Mouse (Mus musculus) limb, embryonic 12.5 days (tissue): Measurements from ENCODE around the gene Wdr73. TPM values are rescaled to one million over a fixed set of nuclear protein-coding genes. Genes with fewer than 3 reads are reported as not detected.
A peak's percentile ranks its signal among the peaks of the same experiment; 100 is the strongest.

Experiments
- ATAC-seq: fragments of 200-750 bp; cut with Nextera tagmentation; 2 replicates; pipeline ENCODE4 v1.8.0; 2017; ENCODE audit warnings: low read depth, moderate TSS enrichment; ENCODE audit not compliant: insufficient number of reproducible peaks, insufficient read depth, low FRiP score, low TSS enrichment
- H3K27ac ChIP-seq: fragments of 300-500 bp; sonication (generic); 2 replicates; pipeline ENCODE4 v1.5.1; 2016; ENCODE audit warnings: mild to moderate bottlenecking, moderate library complexity
- H3K27me3 ChIP-seq: fragments of 300-500 bp; sonication (generic); 2 replicates; pipeline ENCODE4 v1.6.1; 2016; ENCODE audit warnings: mild to moderate bottlenecking, moderate library complexity
- H3K36me3 ChIP-seq: fragments of 300-500 bp; sonication (generic); 2 replicates; pipeline ENCODE4 v1.6.1; 2016; ENCODE audit warnings: mild to moderate bottlenecking, moderate library complexity
- H3K4me1 ChIP-seq: fragments of 300-500 bp; sonication (generic); replicated peaks from 2 replicates; pipeline ENCODE4 v1.6.1; 2016
- H3K4me2 ChIP-seq: fragments of 300-500 bp; sonication (generic); 2 replicates; pipeline ENCODE4 v1.6.1; 2016; ENCODE audit warnings: mild to moderate bottlenecking, moderate library complexity
- H3K4me3 ChIP-seq: fragments of 300-500 bp; sonication (generic); replicated peaks from 2 replicates; pipeline ENCODE4 v1.5.1; 2016; ENCODE audit warnings: mild to moderate bottlenecking
- H3K9ac ChIP-seq: fragments of 300-500 bp; sonication (generic); replicated peaks from 2 replicates; pipeline ENCODE4 v1.6.1; 2016; ENCODE audit warnings: mild to moderate bottlenecking, moderate library complexity
- H3K9me3 ChIP-seq: fragments of 300-500 bp; sonication (generic); 2 replicates; pipeline ENCODE4 v1.6.1; 2016; ENCODE audit warnings: mild to moderate bottlenecking, moderate library complexity
- WGBS: fragments of 180-500 bp; shearing (Covaris S2); methylation state at CpG from one replicate; pipeline ENCODE4 v1.1.7; 2016; 5-methylcytosine and 5-hydroxymethylcytosine counted together
- polyA plus RNA-seq: library from polyadenylated mRNA; unstranded; fragments of >200 nt; fragmentation: Nextera tagmentation; extraction: Ambion mirVana; gene quantifications from 2 replicates; pipeline ENCODE4 v1.2.1, GENCODE M21; 2016

Gene Wdr73
- polyA plus RNA-seq, 1 experiment from 2014 or later: 35.2 TPM

DNA sequence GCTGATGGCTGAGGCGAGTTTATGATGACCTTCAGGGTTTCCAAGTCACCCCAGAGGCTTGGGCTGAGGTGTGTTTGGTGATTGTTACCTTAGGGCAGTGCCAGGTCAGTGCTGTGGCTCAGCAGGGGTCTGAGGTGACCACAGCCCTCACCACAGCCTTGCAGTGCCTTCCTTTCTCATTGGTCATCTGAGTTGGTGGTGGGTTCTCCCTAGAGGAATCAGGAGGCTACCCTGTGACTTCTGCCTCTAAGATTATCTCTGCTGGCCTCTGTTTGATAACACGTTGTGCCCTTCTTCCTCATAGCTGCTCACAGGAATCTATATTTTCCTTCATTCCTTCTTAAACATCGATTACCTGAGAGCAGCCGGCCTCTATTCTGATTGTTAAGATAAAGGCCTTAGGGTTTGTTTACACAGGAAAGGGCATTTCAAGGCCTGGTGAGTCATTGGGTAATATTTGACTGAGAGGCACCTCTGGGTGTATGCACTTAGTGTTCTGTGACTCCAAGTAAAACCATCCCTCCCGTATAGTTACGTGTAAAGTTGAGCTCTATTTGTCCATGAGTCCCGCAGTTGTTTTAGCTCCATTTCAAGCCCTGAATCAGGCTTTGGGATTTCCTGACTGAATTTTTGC, 34.4 kb downstream of the Wdr73 start:
- peaks cover 23% of the 10 kb centered on the region for H3K4me1 ChIP-seq
- peaks cover 87% of the 10 kb centered on the region for H3K36me3 ChIP-seq
- no peak for ATAC-seq
- no peak overlapping the region for H3K27ac ChIP-seq
- H3K4me2 ChIP-seq: no peak overlapping the region
- H3K4me3 ChIP-seq: no peak overlapping the region
- H3K27me3 ChIP-seq: no peaks in the 10 kb centered on the region
- no peak overlapping the region for H3K9ac ChIP-seq
- no peaks in the 10 kb centered on the region for H3K9me3 ChIP-seq
- WGBS: 85% methylated on average over 7 of the region's 7 CpGs

DNA sequence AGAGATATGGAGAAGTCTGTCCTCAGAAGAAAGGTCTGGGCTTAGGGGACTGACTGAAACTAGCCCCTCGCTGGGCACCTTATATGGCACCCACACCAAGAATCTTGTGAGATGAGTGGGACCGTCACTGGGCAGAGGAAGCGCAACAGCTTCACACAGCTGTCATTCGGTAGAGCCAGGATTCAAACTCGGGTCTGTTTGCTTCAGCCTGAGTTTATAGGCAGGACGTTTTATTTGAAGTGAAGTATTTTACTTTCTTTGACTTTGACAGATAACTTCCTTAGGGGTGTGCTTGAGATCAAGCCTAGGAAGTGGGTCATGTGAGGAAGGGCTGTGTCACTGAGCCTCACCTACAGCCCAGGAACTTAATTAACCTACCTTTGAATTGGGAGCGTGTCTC, 35.5 kb downstream of the Wdr73 start:
- no peaks in the 10 kb centered on the region for H3K27me3 ChIP-seq
- 92% methylated on average over 7 of the region's 7 CpGs for WGBS
- no peak overlapping the region for H3K9ac ChIP-seq
- H3K36me3 ChIP-seq: peaks cover 76% of the 10 kb centered on the region
- peaks cover 25% of the 10 kb centered on the region for H3K4me1 ChIP-seq
- ATAC-seq: no peak
- no peak overlapping the region for H3K27ac ChIP-seq
- H3K4me2 ChIP-seq: no peak overlapping the region
- no peak overlapping the region for H3K4me3 ChIP-seq
- no peaks in the 10 kb centered on the region for H3K9me3 ChIP-seq

DNA sequence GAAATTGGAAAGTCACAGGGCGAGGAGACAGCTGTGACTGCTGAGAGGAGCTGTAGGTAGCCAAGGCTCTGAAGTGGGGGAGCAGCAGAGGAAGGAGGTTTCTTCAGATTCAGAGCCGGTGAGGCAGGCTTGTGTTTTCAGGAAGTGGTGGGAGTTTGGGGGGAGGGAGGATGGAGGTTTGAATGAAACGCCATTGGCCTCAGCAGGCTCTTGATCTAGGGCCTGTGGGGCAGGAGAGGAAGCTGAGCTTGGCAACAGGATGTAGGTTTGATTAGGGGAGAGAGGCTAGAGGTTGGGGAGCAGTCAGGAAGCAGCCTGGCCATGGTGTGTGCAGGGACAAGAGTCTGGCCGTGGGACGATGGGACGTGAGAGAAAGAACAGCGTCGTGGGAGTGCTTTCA, 36.2 kb downstream of the Wdr73 start:
- H3K4me2 ChIP-seq: no peak overlapping the region
- WGBS: 84% methylated on average over 8 of the region's 8 CpGs
- no peak overlapping the region for H3K4me3 ChIP-seq
- H3K4me1 ChIP-seq: peaks cover 25% of the 10 kb centered on the region
- ATAC-seq: no peak
- H3K36me3 ChIP-seq: peaks cover 69% of the 10 kb centered on the region
- H3K9me3 ChIP-seq: no peaks in the 10 kb centered on the region
- H3K9ac ChIP-seq: no peak overlapping the region
- H3K27me3 ChIP-seq: no peaks in the 10 kb centered on the region
- no peak overlapping the region for H3K27ac ChIP-seq

DNA sequence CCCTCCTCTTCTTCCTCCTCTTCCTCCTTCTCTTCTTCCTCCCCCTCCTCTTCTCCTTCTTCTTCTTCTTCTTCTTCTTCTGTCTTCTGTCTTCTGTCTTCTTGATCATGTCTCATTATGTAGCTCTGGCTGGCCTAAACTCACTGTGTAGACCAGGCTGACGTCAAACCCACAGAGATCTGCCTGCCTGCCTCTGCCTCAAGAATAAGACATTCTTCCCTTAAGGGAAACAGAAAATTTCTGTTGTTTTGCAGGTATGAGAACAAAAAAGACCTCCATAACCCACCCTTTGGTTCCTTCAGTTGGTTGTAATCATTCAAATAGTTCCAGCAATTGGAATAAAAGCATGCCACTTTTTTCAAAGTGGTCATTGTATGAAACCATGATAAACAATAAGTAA, 36.9 kb downstream of the Wdr73 start:
- no peak overlapping the region for H3K27ac ChIP-seq
- H3K9me3 ChIP-seq: no peaks in the 10 kb centered on the region
- no peaks in the 10 kb centered on the region for H3K27me3 ChIP-seq
- no peak for ATAC-seq
- H3K4me2 ChIP-seq: no peak overlapping the region
- H3K4me3 ChIP-seq: no peak overlapping the region
- H3K36me3 ChIP-seq: peaks cover 62% of the 10 kb centered on the region
- H3K4me1 ChIP-seq: peaks cover 25% of the 10 kb centered on the region
- H3K9ac ChIP-seq: no peak overlapping the region
- WGBS: 89% methylated on average over 1 of the region's 1 CpGs

DNA sequence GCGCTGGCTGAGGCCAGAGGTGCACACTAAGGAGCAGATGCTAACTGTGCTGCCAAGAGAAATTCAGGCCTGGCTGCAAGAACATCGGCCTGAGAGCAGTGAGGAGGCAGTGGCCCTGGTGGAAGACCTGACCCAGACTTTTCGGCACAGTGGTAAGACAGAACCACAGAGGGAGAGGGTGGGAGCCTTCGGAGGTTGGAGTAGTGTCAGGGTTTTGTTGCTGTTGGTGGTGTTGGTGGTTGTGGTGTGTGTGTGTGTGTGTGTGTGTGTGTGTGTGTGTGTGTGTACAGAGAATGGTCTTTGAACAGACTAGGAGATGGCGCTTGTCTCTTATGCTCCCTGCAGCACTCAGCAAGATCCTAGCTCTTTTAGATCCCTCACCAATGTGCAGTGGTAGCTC, 37.5 kb downstream of the Wdr73 start:
- no peaks in the 10 kb centered on the region for H3K9me3 ChIP-seq
- H3K4me3 ChIP-seq: no peak overlapping the region
- H3K9ac ChIP-seq: no peak overlapping the region; the same call in 1 of the 2 replicates
- H3K27ac ChIP-seq: no peak overlapping the region
- WGBS: 91% methylated on average over 5 of the region's 5 CpGs
- 0 out of 2 replicates have a peak overlapping the region, but pooled peaks have one; percentile 11 for H3K4me2 ChIP-seq
- H3K27me3 ChIP-seq: no peaks in the 10 kb centered on the region
- ATAC-seq: no peak
- peaks cover 56% of the 10 kb centered on the region for H3K36me3 ChIP-seq
- peaks cover 25% of the 10 kb centered on the region for H3K4me1 ChIP-seq

DNA sequence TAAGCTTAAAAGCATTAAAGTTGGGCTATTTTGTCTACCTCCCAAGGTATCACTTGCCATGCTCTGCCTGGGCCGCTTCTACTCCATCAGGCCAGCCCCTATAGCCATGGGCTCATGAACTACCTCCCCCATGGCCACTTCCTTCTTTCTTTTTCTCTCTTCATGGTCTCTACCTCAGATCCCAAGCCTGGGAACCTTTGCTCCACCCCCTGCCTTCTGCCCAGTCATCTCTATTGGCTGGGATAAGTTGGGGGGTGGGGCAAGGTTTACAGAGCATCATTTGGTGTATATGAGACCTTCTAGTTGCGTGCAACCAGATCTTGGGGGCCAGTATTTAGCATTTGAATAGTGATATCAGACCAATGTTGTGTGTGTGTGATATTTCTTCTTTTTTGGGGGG, 38.6 kb downstream of the Wdr73 start:
- WGBS: 92% methylated on average over 2 of the region's 2 CpGs
- Histone ChIP-seq H3K4me2 (peak overlapping the region; percentile 83), H3K9me3 (no peaks in the 10 kb centered on the region)

DNA sequence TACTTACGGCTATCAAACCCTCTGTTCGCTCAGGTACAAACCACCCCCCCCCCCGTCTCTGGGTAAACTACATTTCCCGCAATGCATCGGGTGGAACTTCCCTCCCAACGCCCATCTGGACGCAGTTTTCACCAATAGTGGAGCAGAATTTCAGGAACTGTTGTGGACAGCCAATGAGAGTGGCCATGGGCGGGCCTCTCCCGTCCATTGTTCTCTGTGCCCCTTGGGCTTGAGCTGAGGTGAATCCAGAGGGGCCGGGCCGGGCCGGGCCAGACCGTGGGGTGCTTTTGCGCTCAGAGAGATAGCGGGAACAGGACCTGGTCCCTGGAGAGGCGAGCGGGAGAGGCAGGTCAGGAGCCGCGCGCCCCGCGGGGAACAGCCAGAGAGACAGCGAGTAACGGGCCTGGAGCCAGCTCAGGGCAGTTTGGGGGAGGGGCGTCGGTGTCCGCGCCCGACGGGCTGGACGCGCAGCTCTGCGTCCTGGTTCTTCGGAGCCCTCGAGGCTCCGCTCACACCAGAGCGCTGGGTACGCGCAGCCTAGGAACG, 40.3 kb downstream of the Wdr73 start, which contains the start of gene Zscan2:
TSS of gene Zscan2 (plus strand) at position 192 of the 546 bp plus-strand sequence.
- peak within 1 kb of the TSS; percentile 83 for H3K4me2 ChIP-seq
- H3K4me3 ChIP-seq: peak within 1 kb of the TSS; percentile 66
- under 1% methylated on average over 40 of the region's 40 CpGs for WGBS
- peak; percentile 98 for ATAC-seq
- no peaks in the 10 kb centered on the region for H3K9me3 ChIP-seq
- peak within 1 kb of the TSS; percentile 91 for H3K9ac ChIP-seq
- H3K27me3 ChIP-seq: no peaks in the 10 kb centered on the region
- peaks cover 25% of the 10 kb centered on the region for H3K4me1 ChIP-seq
- peaks cover 29% of the 10 kb centered on the region for H3K36me3 ChIP-seq
- H3K27ac ChIP-seq: peak within 1 kb of the TSS; percentile 85

More for the DNA sequence above, 38.6 kb downstream of the Wdr73 start:
- no peak overlapping the region for H3K27ac ChIP-seq
- H3K27me3 ChIP-seq: no peaks in the 10 kb centered on the region
- H3K4me1 ChIP-seq: peaks cover 25% of the 10 kb centered on the region
- peaks cover 46% of the 10 kb centered on the region for H3K36me3 ChIP-seq
- no peak overlapping the region for H3K4me3 ChIP-seq
- H3K9ac ChIP-seq: no peak overlapping the region
- no peak for ATAC-seq

DNA sequence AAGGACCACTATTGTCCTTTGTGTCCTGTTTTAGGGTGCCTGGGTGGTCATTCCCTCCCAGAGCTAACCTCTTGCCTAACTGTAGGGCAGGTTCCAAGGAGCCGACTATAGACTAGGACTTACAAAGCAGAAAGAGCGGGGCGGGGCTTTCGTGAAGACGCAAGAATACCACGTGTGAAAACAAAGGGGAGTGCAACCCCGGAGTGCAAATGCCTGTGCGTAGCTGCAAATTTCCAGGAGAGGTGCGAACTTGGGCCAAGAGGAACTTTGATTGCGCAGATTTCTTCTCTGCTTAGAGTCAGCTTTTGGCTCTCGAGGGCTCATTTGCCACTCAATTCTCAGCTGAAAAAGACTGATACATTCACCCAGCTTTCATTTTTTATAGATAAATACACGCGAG, 40.8 kb downstream of the Wdr73 start:
- Histone ChIP-seq H3K27ac (peak overlapping the region; percentile 51; the same call in 1 of the 2 replicates), H3K4me3 (peak overlapping the region; percentile 66), H3K36me3 (peaks cover 23% of the 10 kb centered on the region), H3K9me3 (no peaks in the 10 kb centered on the region), H3K4me1 (peaks cover 25% of the 10 kb centered on the region), H3K9ac (peak overlapping the region; percentile 91), H3K4me2 (peak overlapping the region; percentile 83), H3K27me3 (no peaks in the 10 kb centered on the region)
- WGBS: 0% methylated on average over 13 of the region's 13 CpGs
- ATAC-seq: no peak

DNA sequence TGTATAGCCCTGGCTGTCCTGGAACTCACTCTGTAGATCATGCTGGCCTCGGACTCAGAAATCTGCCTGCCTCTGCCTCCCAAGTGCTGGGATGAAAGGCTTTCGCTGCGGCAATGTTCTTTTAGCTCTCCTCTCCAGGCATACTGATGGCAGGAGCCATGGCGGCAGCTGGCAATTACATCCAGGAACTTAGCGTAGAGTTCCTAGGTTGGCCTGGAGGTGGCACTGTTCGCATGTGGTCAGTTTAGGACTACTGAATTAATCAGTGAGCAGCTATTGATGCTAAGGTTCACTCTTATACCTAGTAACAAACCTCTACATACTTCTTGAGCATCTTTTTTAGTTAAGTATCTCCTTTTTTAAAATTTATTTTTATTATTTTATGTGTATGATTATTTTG, 43.9 kb downstream of the Wdr73 start:
- H3K4me1 ChIP-seq: peaks cover 7% of the 10 kb centered on the region
- no peak overlapping the region for H3K4me2 ChIP-seq
- no peaks in the 10 kb centered on the region for H3K27me3 ChIP-seq
- no peak overlapping the region for H3K9ac ChIP-seq
- ATAC-seq: no peak
- no peak overlapping the region for H3K27ac ChIP-seq
- 28% methylated on average over 6 of the region's 6 CpGs for WGBS
- H3K4me3 ChIP-seq: no peak overlapping the region
- no peaks in the 10 kb centered on the region for H3K9me3 ChIP-seq
- no peaks in the 10 kb centered on the region for H3K36me3 ChIP-seq

DNA sequence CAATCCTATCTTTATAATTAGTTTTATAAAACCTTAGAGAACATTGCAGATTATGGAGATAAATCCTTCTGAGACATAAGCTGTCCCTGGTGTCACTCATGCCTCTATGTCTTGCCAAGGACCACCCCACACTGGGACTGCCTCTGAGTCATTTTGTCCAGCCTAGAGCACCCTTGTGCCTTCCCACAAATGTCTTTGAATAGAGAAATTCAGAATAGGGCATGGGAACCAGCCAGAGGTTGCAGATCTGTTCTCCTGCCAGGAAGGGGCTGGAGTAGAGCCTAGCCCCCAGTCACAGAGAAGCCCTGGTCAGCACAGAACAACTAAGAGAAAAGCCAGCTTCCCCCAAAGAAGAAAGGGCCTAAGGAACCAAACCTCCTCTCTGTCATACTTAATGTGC, 45.8 kb downstream of the Wdr73 start:
- ATAC-seq: no peak
- no peak overlapping the region for H3K4me3 ChIP-seq

DNA sequence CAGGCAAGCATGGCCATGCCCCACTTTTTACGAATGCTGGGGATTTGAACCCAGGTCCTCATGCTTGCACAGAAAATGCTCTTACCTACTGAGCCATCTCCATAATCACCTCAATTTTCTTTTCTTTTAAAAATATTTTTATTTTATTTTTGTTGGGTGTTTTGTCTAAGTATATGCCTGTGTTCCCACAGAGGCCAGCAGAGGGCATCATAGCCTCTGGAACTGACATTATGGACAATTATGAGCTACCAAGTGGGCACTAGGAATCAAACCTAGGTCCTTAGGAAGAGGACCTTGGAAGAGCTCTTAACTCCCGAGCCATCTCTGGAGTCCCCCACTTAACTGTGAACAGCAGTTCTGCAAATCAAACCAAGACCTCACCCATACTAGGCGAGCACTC, 47.9 kb downstream of the Wdr73 start:
- no peak overlapping the region for H3K4me2 ChIP-seq
- 88% methylated on average over 3 of the region's 3 CpGs for WGBS
- no peak overlapping the region for H3K27ac ChIP-seq
- no peaks in the 10 kb centered on the region for H3K27me3 ChIP-seq
- ATAC-seq: no peak
- no peak overlapping the region for H3K9ac ChIP-seq
- H3K9me3 ChIP-seq: no peaks in the 10 kb centered on the region
- no peak overlapping the region for H3K4me3 ChIP-seq
- no peaks in the 10 kb centered on the region for H3K36me3 ChIP-seq
- no peaks in the 10 kb centered on the region for H3K4me1 ChIP-seq

More for the DNA sequence above, 45.8 kb downstream of the Wdr73 start:
- Histone ChIP-seq H3K27me3 (no peaks in the 10 kb centered on the region), H3K36me3 (no peaks in the 10 kb centered on the region), H3K9ac (no peak overlapping the region), H3K4me2 (no peak overlapping the region), H3K9me3 (no peaks in the 10 kb centered on the region), H3K4me1 (no peaks in the 10 kb centered on the region; the same call in 1 of the 2 replicates), H3K27ac (no peak overlapping the region)

DNA sequence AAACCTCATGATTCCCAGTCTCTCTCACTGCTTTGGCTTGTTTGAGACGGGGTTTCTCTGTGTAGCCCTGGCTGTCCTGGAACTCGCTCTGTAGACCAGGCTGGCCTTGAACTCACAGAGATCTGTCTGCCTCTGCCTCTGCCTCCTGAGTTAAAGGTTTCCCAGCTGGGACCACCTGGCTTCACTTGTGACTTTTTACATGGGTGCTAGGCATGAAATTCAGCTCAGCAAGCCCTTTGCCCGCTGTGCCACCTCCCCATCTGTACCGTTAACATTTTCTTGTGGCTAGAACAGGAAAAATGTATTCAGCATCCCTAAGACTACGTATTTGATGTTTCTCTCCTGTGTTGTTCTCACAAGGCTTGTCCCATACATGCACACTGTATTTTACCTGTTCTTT, 50.5 kb downstream of the Wdr73 start:
- no peaks in the 10 kb centered on the region for H3K36me3 ChIP-seq
- 79% methylated on average over 5 of the region's 5 CpGs for WGBS
- no peak overlapping the region for H3K4me2 ChIP-seq

More for the DNA sequence above, 50.5 kb downstream of the Wdr73 start:
- Histone ChIP-seq H3K4me1 (no peaks in the 10 kb centered on the region), H3K9ac (no peak overlapping the region), H3K4me3 (no peak overlapping the region), H3K9me3 (no peaks in the 10 kb centered on the region), H3K27me3 (no peaks in the 10 kb centered on the region), H3K27ac (no peak overlapping the region)
- no peak for ATAC-seq
